Mouse (Mus musculus) left cerebral cortex, postnatal 25 days (tissue): ENCODE data around the gene Rchy1. TPM values are rescaled to one million over a fixed set of nuclear protein-coding genes. Genes with fewer than 3 reads are reported as not detected.
A peak's percentile ranks its signal among the peaks of the same experiment; 100 is the strongest.

Source experiments
- DNase-seq, 2 experiments: peaks; one replicate each; pipeline ENCODE4 v3.0.0; 2022; ENCODE audit warnings: low spot score in 2 of 2, mixed read lengths in 1 of 2
- intact Hi-C: fragments of 180-260 bp; cut with DNase I; formaldehyde crosslinking; loops from one replicate; pipeline ENCODE4 v1.15.1; 2025
- total RNA-seq, 2 experiments: library from RNA; stranded (reverse); gene quantifications; 2 replicates each; pipeline ENCODE4 v1.2.3; 2021

Gene Rchy1
- total RNA-seq, result 10 to 100 TPM; 37.4 to 37.7 TPM

DNA sequence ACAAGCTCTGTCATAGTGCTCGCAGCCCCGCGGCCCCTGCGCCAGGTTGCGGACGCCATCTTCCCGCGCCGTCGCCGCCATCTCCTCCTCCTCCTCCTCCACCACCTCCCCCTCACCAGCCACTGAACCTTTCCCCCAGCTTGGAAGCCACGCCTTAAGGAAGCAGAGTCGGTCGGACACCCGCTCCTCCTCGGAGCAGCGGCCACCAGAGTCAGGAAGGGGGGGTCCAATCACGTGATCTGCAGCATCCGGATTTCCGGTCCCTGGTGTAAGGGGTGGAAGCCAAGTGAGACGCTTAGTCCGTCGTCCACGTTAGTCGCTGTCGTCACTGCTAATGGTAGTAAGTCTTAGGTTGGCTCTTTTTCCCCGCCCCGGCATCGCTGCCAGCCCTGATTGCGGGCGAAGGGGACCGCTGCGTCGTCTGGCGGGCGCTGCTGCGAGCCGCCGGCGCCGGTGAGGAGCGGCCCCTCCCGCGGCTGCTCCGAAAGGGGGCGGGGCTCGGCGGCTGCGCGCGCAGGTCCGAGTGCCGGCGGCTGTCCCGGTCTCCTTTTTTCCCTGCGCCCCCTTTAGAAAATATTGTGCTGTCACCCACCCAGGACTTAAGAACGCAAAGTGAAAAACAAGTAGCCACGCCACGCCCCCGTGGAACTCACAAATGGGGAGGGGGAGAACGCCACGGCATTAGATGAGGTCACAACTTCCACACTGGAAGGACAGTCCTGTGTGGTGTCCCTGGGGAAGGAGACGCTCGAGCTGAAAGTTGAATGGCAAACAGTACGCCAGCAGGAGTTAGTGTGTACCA lies at the start of gene Rchy1:
Gene Rchy1, minus strand, starts transcription at position 430 of the 802 bp plus-strand sequence.
- intact Hi-C loops, result loop anchor here (1.0 to 10.0 kb wide), 5 partner anchors 31 to 446 kb away; partner anchors contain the start of genes G3bp2, Parm1 and Uso1

DNA sequence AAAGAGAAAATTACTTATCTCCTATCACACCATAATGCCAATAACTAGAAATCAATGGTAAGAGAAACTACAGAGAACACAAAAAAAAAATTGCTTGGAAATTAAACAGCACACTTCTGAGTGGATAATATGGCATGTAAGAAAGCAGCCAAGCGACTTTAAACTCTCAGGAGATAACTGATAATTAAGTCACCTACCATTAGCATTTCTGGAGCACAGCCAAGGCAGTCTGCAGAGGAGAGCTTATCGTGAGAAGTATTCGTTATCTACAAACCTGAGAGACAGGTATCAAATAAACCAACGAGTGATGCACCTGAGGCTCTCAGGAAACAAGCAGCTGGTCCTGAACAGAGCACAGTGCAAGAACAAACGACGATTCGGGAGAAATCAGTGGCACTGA lies 48.9 kb upstream of the Rchy1 start:
- intact Hi-C loops, result no loop called here
- no peak for DNase-seq

More for the DNA sequence above, at the start of gene Rchy1:
- peak; percentile 88 to 96 for DNase-seq

DNA sequence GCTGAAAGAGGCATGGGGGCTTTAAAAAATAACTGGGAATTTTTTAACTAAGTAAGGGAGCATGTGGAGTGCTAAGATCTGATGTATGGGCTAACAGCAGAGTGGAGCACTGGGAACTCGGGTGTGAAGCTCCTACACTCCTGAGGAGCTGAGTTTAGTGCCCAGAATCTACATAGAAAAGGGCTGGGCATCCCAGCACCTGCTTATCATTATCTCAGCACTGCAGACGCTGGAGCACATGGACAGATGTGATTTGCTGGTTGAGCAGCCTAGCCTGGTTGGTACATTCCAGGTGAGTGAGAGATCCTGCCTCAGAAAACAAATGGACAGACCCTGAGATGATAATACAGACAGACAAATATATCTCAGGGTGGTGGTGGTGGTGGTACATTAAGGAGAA lies 47.0 kb upstream of the Rchy1 start:
- DNase-seq, result no peak
- intact Hi-C loops, result no loop called here

DNA sequence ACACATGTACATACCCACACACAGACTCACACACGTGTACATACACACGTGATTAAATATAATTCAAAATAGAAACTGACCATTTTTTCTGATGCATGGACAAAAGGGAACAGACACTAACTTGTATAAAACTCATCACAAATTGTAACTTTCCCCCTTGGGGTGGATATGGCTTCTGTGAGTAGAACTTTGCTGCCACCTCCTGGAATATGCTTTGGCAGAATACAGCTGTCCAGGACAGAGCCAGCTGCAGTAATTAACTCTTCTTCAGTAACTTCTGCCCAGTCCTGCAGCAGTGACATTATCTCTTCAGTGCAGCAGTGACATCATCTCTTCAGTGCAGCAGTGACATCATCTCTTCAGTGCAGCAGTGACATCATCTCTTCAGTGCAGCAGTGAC lies 40.1 kb upstream of the Rchy1 start:
- intact Hi-C loops, result loop anchor here (5.0 kb wide), 1 partner anchor 1051 kb away; no protein-coding TSS in a partner anchor
- peak; percentile 14 to 40 for DNase-seq

DNA sequence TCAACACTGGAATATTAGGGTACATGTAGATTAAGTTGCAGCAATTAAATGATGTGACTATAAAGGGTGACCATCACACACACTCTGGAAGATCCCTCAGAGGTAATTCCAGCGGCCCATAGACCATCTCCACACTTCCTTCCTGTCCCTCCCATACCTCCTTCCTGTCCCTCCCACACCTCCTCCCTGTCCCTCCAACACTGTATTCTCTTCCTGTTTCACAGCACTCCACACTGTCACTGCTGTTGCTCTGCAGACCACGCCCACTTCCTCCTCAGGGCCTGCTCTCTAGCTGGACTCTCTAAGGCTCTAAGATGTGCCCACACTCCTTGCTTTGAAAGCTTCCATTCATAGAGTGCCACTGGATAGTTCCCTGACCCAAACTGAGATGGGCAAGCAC lies 37.9 kb upstream of the Rchy1 start:
- DNase-seq, result no peak
- intact Hi-C loops, result loop anchor here (5.0 kb wide), 1 partner anchor 1048 kb away; no protein-coding TSS in a partner anchor

DNA sequence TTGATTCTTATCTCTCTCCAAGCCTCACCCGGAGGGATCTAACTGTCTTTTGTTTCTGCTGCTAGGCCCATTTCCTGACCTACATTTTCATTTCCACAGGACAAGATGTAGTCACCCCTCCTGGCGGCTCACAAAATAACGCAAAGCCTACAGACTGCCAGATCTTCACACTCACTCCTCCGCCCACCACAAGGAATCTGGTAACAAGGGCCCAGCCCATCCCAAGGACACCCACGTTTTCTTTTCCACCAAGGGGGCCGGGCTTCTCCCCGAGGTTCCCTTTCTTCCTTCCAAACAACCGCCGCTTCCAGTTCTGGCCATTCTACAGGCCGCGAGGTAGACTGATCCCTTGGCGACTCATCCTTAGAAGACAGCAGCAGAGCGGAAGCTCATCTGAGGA lies 31.7 kb upstream of the Rchy1 start:
- intact Hi-C loops, result loop anchor here (1.0 kb wide), 1 partner anchor 31 kb away; the partner anchor contains the start of gene Rchy1
- DNase-seq, result peak; percentile 34 to 88

DNA sequence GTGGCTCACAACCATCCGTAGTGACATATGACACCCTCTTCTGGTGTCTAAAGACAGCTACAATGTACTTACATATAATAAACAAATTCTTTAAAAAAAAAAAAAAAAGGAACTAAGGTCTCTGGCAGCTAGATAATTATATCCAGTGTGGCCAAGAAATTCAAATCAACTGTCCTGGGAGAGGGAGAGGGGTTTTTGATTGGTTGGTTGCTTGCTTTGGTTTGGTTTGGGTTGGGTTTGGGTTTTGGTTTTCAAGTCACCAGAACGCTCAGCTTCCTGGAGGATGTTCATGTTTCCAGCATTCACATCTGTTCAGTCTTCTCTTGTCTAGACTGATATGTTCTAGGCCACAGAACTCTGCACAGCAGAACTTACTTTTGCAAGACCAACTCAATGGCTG lies 30.2 kb upstream of the Rchy1 start:
- intact Hi-C loops, result no loop called here
- no peak for DNase-seq

DNA sequence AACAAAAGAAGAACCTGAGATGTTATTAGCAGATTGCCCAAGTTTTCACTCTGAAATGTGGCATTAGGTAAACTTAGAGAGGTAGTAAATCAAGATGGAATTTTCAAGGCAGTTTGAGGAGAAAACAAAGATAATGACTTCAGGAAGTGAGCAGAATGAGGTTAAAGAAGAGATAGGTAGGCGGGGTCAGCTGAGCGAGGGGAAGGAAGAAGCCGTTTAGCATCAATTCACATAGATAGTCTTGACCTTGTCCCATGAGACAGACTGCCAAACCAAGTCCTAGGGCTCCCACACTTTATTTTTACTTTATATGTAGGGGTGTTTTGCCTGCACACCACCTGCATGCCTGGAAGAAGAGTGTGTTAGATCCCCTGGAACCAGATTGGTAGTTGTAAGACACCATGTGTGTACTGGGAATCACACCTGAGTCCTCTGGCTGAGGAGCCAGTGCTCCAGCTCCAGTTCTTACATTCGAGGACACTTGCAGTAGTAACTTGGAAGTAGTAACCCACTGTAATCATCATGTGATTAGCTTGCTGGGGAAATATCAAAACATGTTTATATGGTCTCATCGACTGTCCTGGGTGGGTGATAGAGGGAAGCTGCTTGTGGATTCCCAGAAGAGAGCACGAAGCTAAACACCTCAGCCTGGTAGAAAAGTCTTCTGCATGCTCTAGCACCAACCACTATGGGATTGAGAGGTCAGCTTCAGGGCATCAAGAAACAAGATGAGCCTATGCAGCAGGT lies 28.5 kb upstream of the Rchy1 start:
- no peak for DNase-seq
- intact Hi-C loops, result no loop called here

DNA sequence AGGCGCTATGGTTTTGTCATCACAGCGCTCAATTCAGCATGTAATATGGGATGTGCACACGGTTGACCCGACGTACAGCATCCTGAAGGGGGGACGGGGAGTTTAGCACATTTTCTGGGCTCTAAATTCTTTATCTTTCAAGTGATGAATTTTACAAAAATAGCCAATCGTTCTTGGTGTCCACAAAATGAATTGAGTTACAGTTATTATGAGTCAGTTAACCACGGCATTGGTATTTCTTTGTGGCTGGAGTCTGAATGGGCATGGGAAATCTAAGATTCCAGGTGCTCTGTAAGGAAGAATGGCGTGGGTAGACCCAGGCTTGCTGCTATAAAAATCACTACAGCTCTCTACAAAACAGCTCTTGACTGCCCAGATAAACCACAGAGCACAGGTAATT lies 26.4 kb upstream of the Rchy1 start:
- intact Hi-C loops, result no loop called here

DNA sequence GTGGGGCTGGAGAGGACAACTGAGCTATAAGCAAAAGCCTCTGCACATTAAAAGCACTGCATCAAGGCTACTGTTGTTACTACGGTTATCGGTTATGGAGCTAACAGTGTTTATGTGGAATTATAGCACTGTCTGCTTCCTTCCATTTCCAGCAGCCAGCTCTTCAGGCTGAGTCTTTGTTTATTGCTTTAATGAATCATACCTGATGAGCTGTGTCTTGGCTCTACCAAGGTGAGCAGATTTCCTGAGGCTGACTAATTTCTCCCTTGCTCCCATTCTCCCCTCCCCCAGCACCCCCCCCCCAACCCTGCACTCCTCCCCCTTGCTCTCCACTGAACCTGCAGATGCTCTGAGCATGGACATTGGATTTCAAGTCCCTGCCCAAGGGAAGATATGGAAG lies 24.9 kb upstream of the Rchy1 start:
- intact Hi-C loops, result no loop called here
- DNase-seq, result no peak

More for the DNA sequence above, 26.4 kb upstream of the Rchy1 start:
- DNase-seq, result no peak

DNA sequence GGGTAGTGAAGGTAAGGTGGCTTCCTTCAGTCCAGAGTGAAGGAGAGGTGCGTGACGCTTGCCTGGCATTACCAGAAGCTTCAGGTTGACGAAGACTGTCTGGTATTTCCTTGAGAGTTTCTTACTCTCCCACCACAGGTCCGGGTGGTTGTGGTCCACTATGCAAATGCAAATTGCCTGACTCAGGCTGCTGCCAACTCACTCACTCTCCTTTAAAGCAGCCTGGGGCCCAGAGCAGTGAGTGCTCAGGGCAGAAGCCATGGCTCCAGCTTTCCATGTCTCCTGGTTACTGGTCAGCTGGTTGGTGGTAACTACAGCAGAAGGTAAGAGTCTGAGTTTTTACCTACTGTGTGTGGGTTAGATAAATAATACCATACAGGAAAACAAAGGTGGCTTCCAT lies 24.4 kb upstream of the Rchy1 start, which contains the start of gene Odaph:
Gene Odaph, plus strand, starts transcription at position 240 of the 400 bp plus-strand sequence.
- no peak for DNase-seq
- intact Hi-C loops, result no loop called here

DNA sequence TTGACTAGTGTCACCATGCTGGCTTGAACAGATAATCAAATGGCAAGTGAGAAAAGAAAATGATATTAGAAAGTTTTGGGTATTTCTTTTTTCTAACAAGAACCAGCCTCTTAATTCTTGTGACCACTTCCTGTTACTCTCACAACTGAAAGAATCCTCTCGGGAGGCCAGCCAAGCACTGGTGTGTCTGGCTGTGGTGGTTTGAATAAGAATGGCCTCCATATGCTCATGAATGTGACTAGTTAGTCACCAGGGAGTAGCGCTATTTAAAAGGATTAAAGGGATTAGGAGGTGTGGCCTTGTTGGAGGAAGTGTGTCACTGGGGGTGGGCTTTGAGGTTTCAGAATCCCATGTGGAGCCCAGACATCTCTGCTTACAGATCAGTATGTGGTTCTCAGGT lies 22.9 kb upstream of the Rchy1 start:
- intact Hi-C loops, result no loop called here

DNA sequence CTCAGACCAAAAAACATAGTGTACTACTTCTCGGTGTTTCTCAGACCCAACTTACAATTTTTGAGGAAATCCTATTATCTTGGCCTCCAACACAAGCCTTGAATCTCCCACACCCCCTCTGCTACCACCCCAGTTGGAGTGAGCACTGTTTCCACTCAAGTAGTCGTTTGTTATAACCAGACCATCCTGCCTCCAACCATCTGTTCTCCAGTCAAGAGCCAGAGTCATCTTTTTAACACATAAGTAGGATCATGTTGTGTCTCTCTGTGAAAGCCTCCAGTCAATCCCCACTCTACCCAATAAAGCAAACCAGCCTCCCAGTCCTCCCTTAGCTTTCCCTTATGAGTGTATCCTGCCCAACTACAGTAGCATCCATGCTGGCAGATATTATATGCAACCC lies 20.6 kb upstream of the Rchy1 start:
- DNase-seq, result peak in 1 of 2 experiments; percentile 70
- intact Hi-C loops, result no loop called here

More for the DNA sequence above, 22.9 kb upstream of the Rchy1 start:
- no peak for DNase-seq

DNA sequence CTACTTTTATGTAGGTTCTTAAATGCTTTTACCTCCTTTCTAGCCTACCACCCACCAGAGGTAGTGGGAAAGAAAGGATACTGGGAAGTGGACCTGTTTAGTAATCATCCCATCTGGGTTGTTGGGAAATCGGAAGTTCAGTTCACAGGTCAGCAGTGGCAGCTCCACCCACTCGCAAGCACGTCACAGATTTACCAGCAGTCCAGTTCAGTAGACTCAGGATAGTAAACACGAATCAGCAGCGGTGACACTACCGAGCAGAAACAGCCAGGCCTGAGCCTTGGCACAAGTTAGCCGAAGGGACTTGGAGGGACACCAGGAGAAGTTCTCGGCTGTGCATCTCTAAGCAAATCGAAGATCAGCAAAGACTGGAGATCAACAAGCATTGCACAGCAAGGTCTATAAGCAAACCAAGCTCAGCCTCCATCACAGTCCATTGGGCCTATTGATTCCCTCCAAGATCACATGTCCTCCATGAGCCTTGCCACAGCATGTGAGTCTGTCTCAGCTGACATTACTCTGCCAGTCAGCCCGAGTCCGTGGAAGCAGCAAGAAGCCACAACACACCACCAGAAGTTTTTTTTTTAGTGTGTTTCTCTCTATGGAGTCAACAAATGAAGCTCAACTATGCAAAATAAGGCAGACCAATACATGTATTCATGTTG lies 18.4 kb upstream of the Rchy1 start:
- intact Hi-C loops, result no loop called here
- no peak for DNase-seq

DNA sequence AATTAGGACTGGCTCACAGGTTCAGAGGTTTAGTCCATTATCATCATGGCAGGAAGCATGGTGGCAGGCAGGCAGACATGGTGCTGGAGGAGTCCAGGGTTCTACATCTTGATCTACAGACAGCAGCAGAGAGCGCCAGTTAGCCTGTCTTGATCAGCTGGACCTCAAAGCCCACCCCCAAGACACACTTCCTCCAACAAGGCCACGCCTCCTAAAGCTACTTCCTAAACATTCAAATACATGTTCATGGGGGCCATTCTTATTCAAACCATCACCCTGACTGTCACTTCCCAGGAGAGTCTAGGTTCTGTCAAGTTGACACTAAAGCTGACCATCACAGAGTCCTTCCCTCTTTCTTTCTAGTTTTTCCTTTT lies 14.5 kb upstream of the Rchy1 start:
- no peak for DNase-seq
- intact Hi-C loops, result no loop called here

DNA sequence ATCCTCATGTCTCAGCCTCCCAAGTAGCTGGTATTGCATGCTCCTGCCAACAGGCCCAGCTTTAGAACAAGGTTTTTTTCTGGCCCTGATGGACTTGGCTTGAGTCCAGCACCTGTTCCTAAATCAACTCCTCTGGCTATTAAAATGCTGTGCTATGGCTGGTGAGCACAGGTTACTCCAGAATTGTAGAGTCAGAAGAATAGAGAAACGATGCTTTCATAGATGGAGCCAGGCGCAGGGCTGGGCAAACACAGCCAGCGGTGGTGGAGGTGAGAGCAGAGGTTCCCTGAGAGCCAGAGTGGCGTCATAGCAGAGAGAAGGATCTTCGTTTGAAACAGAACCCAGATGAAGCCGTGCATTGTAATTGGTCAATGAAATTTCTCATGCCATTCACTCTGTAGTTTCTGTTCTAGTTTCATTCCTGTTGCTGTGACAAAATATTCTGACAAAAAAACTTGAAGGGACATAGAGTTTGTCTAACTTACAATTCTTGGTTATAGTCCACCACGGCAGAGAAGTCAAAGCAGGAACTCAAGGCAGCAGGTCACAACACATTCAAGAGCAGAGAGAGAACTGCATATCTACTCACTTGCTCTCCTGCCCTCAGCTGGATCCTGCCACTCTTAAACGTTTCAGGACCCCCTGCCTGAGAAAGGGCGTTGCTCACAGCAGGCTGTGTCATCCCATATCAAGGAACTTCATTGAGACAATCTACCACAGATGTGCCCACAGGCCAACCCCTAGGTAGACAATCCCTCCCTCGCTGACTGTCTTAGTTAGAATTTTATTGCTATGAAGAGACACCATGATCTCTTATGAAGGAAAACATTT lies 13.9 kb upstream of the Rchy1 start:
- intact Hi-C loops, result no loop called here
- no peak for DNase-seq

DNA sequence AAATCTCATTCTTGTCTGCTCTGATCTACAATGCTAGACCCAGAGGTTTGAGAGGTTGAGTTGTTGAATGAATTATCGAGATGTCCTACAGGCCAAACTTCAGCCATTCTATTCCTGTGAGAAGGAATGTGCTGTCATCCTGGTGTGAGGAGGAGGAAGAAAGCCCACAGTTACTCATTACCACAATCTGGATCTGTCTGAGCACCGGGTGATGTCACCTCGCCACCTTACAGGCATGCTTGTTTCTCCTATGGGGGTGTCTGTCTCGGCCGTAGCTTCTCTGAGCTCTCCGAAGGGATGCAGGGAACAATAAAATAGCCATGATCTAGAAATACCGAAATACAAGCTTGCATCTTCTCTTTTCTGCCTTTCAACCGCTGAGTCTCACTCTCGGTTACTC lies 12.9 kb upstream of the Rchy1 start:
- intact Hi-C loops, result no loop called here
- DNase-seq, result peak in 1 of 2 experiments; percentile 30

DNA sequence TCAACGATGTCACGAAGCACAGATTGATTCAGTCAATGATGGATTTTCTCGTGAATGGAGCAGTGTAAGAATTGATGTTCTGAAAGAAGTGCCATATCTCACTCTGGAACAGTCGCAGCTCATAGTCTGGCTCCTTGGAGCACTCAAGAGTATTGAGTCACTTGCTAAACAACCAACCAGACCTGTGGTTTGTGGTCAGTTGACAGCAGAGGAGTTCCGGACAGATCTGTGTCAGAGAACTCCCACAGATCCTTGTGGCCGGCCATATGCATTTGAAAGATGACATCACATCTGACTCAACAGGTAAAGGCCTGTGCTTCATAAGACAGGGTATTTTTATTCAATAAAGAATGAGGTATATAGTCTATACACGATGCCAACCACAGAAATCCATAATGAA lies 11.1 kb upstream of the Rchy1 start:
- intact Hi-C loops, result no loop called here
- no peak for DNase-seq

DNA sequence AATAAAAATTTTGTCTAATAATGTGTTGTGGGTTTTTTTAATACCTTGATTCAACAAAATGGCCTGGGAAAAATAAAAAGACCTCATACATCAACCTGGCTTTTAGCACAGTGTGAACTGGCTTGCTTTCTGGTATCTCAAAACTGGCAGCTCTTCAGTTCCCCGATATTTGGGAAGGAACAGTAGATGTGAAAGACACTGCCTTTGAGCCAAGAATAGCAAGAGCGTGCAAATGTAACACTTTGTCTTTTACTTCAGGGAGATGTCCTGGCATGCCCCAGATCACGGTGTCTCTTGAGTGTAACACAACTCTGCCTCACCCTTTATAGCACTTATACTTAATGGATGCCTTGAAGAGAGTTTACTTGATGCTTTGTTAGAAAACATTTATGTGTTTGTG lies 9.2 kb upstream of the Rchy1 start:
- intact Hi-C loops, result no loop called here
- no peak for DNase-seq
